Mouse (Mus musculus) hindbrain, embryonic 16.5 days (tissue): ENCODE results near the gene Lrrc8c. TPM values are rescaled to one million over a fixed set of nuclear protein-coding genes. Genes with fewer than 3 reads are reported as not detected.

Experiments used
- ATAC-seq: fragments of 200-750 bp; cut with Nextera tagmentation; 2 replicates; pipeline ENCODE4 v1.8.0; 2017; ENCODE audit warnings: moderate TSS enrichment, moderate library complexity
- H3K27ac ChIP-seq: fragments of 300-500 bp; sonication (generic); 2 replicates; pipeline ENCODE4 v1.5.1; 2014; ENCODE audit warnings: low read depth, mild to moderate bottlenecking, control low read depth, low read length, moderate library complexity
- H3K27me3 ChIP-seq: fragments of 300-500 bp; sonication (generic); replicated peaks from 2 replicates; pipeline ENCODE4 v1.6.1; 2014; ENCODE audit warnings: low read length; ENCODE audit not compliant: control insufficient read depth, insufficient read depth
- H3K36me3 ChIP-seq: fragments of 300-500 bp; sonication (generic); 2 replicates; pipeline ENCODE4 v1.6.1; 2014; ENCODE audit warnings: mild to moderate bottlenecking, low read length, moderate library complexity, mixed read lengths; ENCODE audit not compliant: control insufficient read depth, insufficient read depth
- H3K4me1 ChIP-seq: fragments of 300-500 bp; sonication (generic); 2 replicates; pipeline ENCODE4 v1.6.1; 2014; ENCODE audit warnings: low read depth, low read length; ENCODE audit not compliant: control insufficient read depth, insufficient read depth
- H3K4me2 ChIP-seq: fragments of 300-500 bp; sonication (generic); 2 replicates; pipeline ENCODE4 v1.6.1; 2014; ENCODE audit warnings: mild to moderate bottlenecking, low read length, control low read depth, moderate library complexity
- H3K4me3 ChIP-seq: fragments of 300-500 bp; sonication (generic); 2 replicates; pipeline ENCODE4 v1.5.1; 2014; ENCODE audit warnings: mild to moderate bottlenecking, low read length, control low read depth, moderate library complexity
- H3K9ac ChIP-seq: fragments of 300-500 bp; sonication (generic); 2 replicates; pipeline ENCODE4 v1.6.1; 2014; ENCODE audit warnings: low read depth, mild to moderate bottlenecking, control low read depth, low read length, moderate library complexity
- H3K9me3 ChIP-seq: fragments of 300-500 bp; sonication (generic); 2 replicates; pipeline ENCODE4 v1.6.1; 2014; ENCODE audit warnings: mild to moderate bottlenecking, low read length, moderate library complexity; ENCODE audit not compliant: control insufficient read depth
- WGBS: fragments of 180-500 bp; shearing (Covaris S2); extraction: QIAGEN DNeasy Blood & Tissue Kit; methylation state at CpG from one replicate; pipeline ENCODE4 v1.1.7; 2014; 5-methylcytosine and 5-hydroxymethylcytosine counted together
- polyA plus RNA-seq: library from polyadenylated mRNA; unstranded; fragments of >200 nt; fragmentation: Nextera tagmentation; extraction: Ambion mirVana; gene quantifications from 2 replicates; pipeline ENCODE4 v1.2.1, GENCODE M21; 2015

Lrrc8c gene
- polyA plus RNA-seq, 1 experiment from 2014 or later: 15.1 TPM

DNA sequence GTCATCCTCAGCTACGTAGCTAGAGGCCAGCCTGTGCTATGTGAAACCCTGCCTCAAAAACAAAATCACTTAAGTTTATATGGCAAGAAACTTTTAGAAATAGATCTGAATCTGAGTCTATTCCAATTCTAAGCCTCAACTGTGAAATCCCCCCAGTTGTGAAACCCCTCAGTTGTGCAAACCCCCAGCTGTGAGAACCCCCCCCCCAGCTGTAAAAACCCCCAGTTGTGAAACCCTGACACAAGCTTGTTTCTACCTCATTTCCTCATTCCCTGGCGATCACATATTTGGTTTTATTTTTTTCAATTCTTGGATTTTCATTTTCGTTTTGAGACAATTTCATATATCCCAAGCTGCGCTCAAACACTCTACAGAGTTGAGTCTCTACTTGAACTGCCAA, 39.3 kb downstream of the Lrrc8c start:
- Histone ChIP-seq H3K4me1 (peaks cover 3% of the 10 kb centered on the region; the same call in 1 of the 2 replicates), H3K36me3 (no peaks in the 10 kb centered on the region; the same call in 1 of the 2 replicates), H3K9me3 (no peaks in the 10 kb centered on the region), H3K4me2 (no peak overlapping the region), H3K4me3 (no peak overlapping the region), H3K27ac (peak overlapping the region; percentile 67; the same call in 1 of the 2 replicates), H3K27me3 (no peaks in the 10 kb centered on the region), H3K9ac (no peak overlapping the region)
- 93% methylated on average over 4 of the region's 4 CpGs for whole genome bisulfite sequencing
- no peak for ATAC-seq

DNA sequence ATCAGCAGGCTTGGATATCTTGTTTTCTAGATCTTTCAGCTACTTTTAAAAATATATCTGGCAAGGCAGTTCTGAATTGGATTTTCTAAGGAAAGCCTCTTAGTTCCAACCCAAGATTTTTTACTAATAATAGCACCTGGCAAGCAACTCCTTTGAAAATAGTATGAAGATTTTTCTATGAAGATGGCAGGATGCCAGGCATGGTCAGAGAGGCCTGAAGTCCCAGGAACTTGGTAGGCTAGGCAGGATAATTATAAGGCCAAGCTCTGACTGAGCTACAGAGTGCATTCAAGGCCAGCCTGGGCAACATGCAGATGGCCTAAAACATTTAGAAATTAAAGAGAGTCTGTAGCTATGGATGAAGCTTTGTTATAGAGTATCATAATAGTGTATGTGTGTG, 42.7 kb downstream of the Lrrc8c start:
- no peak overlapping the region for H3K9ac ChIP-seq
- no peaks in the 10 kb centered on the region for H3K27me3 ChIP-seq
- no peak overlapping the region for H3K27ac ChIP-seq
- no peaks in the 10 kb centered on the region; the same call in 1 of the 2 replicates for H3K36me3 ChIP-seq
- H3K4me2 ChIP-seq: no peak overlapping the region
- no peak overlapping the region for H3K4me3 ChIP-seq
- ATAC-seq: no peak
- H3K9me3 ChIP-seq: no peaks in the 10 kb centered on the region
- H3K4me1 ChIP-seq: peaks cover 3% of the 10 kb centered on the region

DNA sequence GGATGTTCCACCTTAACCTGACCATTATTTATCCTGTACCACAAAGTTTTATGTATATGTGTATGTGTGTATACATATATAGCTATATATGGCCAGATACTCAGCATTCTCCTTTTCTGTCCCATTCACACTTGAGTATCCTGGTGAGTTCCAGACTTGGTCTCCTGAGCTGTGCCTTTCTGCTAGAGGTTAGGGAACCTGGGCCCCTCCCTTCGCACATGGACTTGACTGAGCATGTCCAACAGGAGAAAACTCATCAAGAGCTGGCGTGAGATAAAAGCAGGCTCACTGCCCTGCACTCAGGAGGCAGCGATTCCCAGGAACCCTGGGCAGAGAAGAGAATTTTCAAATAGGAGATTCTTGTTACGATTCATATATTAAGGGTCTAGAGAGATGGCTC, 45.6 kb downstream of the Lrrc8c start:
- 83% methylated on average over 4 of the region's 4 CpGs for WGBS

DNA sequence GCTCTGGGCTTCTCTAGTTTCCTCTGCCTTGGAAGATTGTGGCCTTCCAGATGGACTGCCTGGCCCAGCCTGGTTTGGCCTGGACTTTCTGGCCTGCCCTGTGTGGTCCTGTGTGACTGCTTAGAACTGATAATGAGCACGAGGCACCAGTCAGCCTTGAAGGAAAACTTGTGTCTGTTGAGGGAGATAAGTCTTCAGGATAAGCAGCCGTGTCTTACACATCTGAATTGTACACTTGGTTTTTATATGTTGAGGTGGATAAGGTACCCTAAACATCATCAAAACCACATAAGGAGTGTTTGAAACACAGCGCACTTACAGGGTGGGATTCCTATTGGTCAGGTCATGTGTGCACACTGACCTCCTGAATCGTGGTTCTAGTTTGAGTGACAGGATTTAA, 46.6 kb downstream of the Lrrc8c start:
- WGBS: 88% methylated on average over 4 of the region's 4 CpGs
- H3K36me3 ChIP-seq: no peaks in the 10 kb centered on the region
- no peak overlapping the region for H3K9ac ChIP-seq
- no peak overlapping the region for H3K27ac ChIP-seq
- peaks cover 3% of the 10 kb centered on the region for H3K4me1 ChIP-seq
- no peak overlapping the region for H3K4me3 ChIP-seq
- H3K27me3 ChIP-seq: no peaks in the 10 kb centered on the region
- H3K4me2 ChIP-seq: no peak overlapping the region
- ATAC-seq: no peak
- H3K9me3 ChIP-seq: no peaks in the 10 kb centered on the region

More for the DNA sequence above, 45.6 kb downstream of the Lrrc8c start:
- no peaks in the 10 kb centered on the region for H3K9me3 ChIP-seq
- no peak overlapping the region for H3K9ac ChIP-seq
- ATAC-seq: no peak
- H3K27me3 ChIP-seq: no peaks in the 10 kb centered on the region
- H3K4me2 ChIP-seq: no peak overlapping the region
- H3K4me1 ChIP-seq: peaks cover 3% of the 10 kb centered on the region
- no peak overlapping the region for H3K4me3 ChIP-seq
- no peak overlapping the region for H3K27ac ChIP-seq
- H3K36me3 ChIP-seq: no peaks in the 10 kb centered on the region; the same call in 1 of the 2 replicates

DNA sequence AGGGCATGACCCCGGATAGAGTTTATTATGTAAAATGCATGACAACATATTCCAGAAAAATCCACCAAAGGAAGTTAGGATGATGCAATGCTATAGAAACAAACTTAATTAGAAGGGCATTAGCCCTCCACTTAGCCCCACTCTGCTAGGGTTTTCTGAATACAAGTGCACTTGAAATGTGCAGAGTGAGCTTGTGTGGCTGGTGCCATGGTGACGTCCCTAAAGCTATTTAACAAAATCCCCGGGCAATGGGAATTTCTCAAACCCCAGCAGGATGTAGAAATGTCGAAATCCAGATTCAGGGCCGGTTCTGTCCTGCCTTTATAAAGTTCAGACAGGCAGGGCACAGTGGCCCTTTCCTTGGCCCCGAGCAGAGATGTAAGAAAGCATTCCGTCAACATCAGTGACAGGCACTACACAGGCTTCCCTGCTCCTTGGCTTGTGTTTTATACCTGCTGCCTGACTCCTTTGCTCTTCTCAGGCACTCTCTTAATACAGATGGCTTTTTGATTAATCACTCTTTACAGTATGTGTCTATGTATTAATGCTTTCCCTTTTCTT, 47.7 kb downstream of the Lrrc8c start:
- H3K9ac ChIP-seq: no peak overlapping the region
- 49% methylated on average over 6 of the region's 7 CpGs for WGBS
- ATAC-seq: peak; percentile 44; the same call in 1 of the 2 replicates

DNA sequence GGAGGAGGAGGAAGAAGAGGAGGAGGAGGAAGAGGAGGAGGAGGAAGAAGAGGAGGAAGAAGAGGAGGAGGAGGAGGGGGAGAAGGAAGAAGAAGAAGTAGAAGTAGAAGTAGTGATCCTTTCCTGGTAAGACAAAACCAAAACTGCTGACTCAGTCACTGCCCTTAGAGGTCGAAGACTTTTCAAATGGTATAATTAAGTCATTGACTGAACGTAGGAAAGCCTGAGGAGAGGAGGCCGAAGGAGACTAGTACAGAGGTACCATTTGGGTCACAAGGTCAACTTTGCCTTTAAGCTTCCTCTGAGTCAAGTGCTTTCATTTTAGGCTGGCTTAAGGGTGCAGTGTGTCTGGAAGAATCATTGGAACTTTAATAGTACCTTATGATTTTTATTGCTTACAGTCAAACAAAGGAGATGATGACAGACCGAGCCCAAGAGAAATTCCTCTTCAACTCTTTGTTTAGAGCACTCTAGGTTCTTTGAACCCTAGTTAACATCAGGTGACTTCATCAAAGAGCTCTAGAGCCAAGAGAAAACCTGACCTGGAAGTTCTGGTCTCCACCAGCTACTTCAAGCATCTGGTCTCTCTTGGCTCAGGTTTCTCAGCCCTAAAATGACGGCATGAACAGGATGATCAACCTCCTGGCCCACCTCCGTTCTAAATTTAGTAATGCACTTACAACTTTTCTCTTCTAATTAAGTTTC, 49.0 kb downstream of the Lrrc8c start:
- no peak overlapping the region for H3K4me3 ChIP-seq
- H3K27me3 ChIP-seq: no peaks in the 10 kb centered on the region
- peaks cover 3% of the 10 kb centered on the region for H3K4me1 ChIP-seq
- no peak overlapping the region for H3K9ac ChIP-seq
- WGBS: 80% methylated on average over 6 of the region's 6 CpGs
- no peak overlapping the region for H3K27ac ChIP-seq
- no peaks in the 10 kb centered on the region for H3K36me3 ChIP-seq
- ATAC-seq: no peak
- no peaks in the 10 kb centered on the region for H3K9me3 ChIP-seq
- no peak overlapping the region for H3K4me2 ChIP-seq

More for the DNA sequence above, 47.7 kb downstream of the Lrrc8c start:
- no peaks in the 10 kb centered on the region for H3K36me3 ChIP-seq
- peaks cover 3% of the 10 kb centered on the region for H3K4me1 ChIP-seq
- no peaks in the 10 kb centered on the region for H3K9me3 ChIP-seq
- H3K4me3 ChIP-seq: no peak overlapping the region
- no peaks in the 10 kb centered on the region for H3K27me3 ChIP-seq
- H3K27ac ChIP-seq: no peak overlapping the region
- no peak overlapping the region for H3K4me2 ChIP-seq

DNA sequence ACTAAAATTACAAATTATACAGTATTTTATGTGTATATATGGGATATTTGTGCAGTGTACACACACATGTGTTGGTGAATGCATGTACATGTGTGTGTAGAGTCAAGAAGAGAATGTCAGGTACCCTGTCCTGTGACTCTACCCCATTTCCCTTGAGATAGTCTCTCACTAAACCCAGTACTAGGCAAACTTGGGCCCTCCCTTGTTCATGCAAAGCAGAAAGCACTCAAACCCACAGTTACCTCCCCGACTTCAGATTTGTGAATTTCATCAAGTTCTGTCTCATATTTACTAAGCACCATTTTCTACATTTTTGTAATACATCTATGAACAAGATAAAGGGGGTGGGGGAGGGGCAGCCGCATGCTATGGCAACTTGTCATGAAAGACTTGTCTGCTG, 50.0 kb downstream of the Lrrc8c start:
- H3K9ac ChIP-seq: no peak overlapping the region
- ATAC-seq: no peak
- no peak overlapping the region for H3K4me3 ChIP-seq
- WGBS: 90% methylated on average over 2 of the region's 2 CpGs
- H3K4me2 ChIP-seq: no peak overlapping the region
- no peaks in the 10 kb centered on the region for H3K36me3 ChIP-seq
- no peaks in the 10 kb centered on the region for H3K9me3 ChIP-seq
- peaks cover 3% of the 10 kb centered on the region for H3K4me1 ChIP-seq
- H3K27me3 ChIP-seq: no peaks in the 10 kb centered on the region
- no peak overlapping the region for H3K27ac ChIP-seq

DNA sequence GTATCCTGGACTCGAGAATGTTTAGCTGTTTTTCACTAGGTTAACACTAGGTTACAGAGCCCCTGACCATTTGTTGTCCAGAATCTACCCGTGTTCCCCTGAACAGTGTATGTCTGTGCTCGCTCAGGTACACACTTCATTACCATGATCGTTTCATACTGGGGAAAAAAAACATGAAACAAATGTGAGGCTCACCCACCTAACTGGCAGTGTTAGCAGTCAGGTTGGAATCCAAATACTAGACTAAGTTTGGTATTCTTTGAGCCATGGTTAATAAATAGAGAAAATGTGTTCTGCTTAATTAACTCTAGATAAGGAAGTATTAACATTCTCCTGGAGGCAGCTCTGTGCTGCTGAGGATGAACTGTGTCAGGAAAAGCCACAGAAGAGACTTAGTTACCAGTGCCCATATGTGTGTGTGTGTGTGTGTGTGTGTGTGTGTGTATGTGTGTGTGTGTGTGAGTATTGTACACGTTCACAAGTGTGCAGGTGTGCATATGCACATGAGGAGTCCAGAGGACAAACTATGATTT, 53.0 kb downstream of the Lrrc8c start:
- whole genome bisulfite sequencing: 66% methylated on average over 5 of the region's 5 CpGs
- H3K27ac ChIP-seq: no peak overlapping the region

DNA sequence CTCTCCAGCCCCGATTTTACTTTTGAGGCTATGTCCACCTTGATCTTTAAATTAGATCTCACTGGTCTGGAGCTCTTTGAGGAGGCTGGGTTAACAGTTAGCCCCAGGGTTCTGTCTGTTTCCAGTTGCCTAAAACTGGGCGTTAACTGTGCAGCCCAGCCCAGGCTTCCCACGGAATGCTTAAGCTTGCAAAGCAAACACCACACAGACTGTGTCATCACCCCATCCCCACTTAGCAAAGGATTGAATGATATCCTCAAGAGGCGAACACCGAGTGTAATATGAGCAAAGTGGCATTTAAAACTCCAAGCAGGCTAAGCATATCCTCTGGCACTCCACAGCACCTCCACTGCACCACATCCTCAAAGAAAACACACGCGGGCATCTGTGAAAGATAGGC, 53.7 kb downstream of the Lrrc8c start:
- Histone ChIP-seq H3K27ac (no peak overlapping the region), H3K4me2 (no peak overlapping the region), H3K9ac (no peak overlapping the region), H3K4me1 (no peaks in the 10 kb centered on the region), H3K36me3 (no peaks in the 10 kb centered on the region), H3K9me3 (no peaks in the 10 kb centered on the region), H3K27me3 (no peaks in the 10 kb centered on the region), H3K4me3 (no peak overlapping the region)
- WGBS: 82% methylated on average over 7 of the region's 7 CpGs
- no peak for ATAC-seq

More for the DNA sequence above, 53.0 kb downstream of the Lrrc8c start:
- Histone ChIP-seq H3K36me3 (no peaks in the 10 kb centered on the region), H3K27me3 (no peaks in the 10 kb centered on the region), H3K4me1 (no peaks in the 10 kb centered on the region), H3K9ac (no peak overlapping the region), H3K4me2 (no peak overlapping the region), H3K4me3 (no peak overlapping the region), H3K9me3 (no peaks in the 10 kb centered on the region)
- ATAC-seq: no peak
